Mouse (Mus musculus) liver, embryonic 16.5 days (tissue): ENCODE data around the gene Atp2b1. TPM values are rescaled to one million over a fixed set of nuclear protein-coding genes. Genes with fewer than 3 reads are reported as not detected.

Source experiments
- ATAC-seq: fragments of 200-750 bp; cut with Nextera tagmentation; 2 replicates; pipeline ENCODE4 v1.8.0; 2017; ENCODE audit warnings: low read depth, mild to moderate bottlenecking, moderate number of reproducible peaks, moderate library complexity
- H3K27ac ChIP-seq: fragments of 300-500 bp; sonication (generic); 2 replicates; pipeline ENCODE4 v1.5.1; 2014; ENCODE audit warnings: mild to moderate bottlenecking, low read length
- H3K27me3 ChIP-seq: fragments of 300-500 bp; sonication (generic); 2 replicates; pipeline ENCODE4 v1.6.1; 2014; ENCODE audit warnings: low read depth, low read length, mixed read lengths; ENCODE audit not compliant: control insufficient read depth, insufficient read depth
- H3K36me3 ChIP-seq: fragments of 300-500 bp; sonication (generic); 2 replicates; pipeline ENCODE4 v1.6.1; 2014; ENCODE audit warnings: mild to moderate bottlenecking; ENCODE audit not compliant: control insufficient read depth, insufficient read depth
- H3K4me1 ChIP-seq: fragments of 300-500 bp; sonication (generic); 2 replicates; pipeline ENCODE4 v1.6.1; 2014; ENCODE audit warnings: low read depth, low read length, mixed read lengths; ENCODE audit not compliant: control insufficient read depth
- H3K4me2 ChIP-seq: fragments of 300-500 bp; sonication (generic); 2 replicates; pipeline ENCODE4 v1.6.1; 2014; ENCODE audit warnings: low read depth, low read length, mixed read lengths
- H3K4me3 ChIP-seq: fragments of 300-500 bp; sonication (generic); 2 replicates; pipeline ENCODE4 v1.5.1; 2014; ENCODE audit warnings: low read depth, mild to moderate bottlenecking, low read length
- H3K9ac ChIP-seq: fragments of 300-500 bp; sonication (generic); 2 replicates; pipeline ENCODE4 v1.6.1; 2014; ENCODE audit warnings: low read depth, low read length
- H3K9me3 ChIP-seq: fragments of 300-500 bp; sonication (generic); replicated peaks from 2 replicates; pipeline ENCODE4 v1.6.1; 2016; ENCODE audit warnings: low read length; ENCODE audit not compliant: control insufficient read depth
- WGBS: fragments of 180-500 bp; shearing (Covaris S2); extraction: QIAGEN DNeasy Blood & Tissue Kit; methylation state at CpG from one replicate; pipeline ENCODE4 v1.1.7; 2014; ENCODE audit not compliant: insufficient replicate concordance; 5-methylcytosine and 5-hydroxymethylcytosine counted together
- polyA plus RNA-seq: library from polyadenylated mRNA; unstranded; fragments of >200 nt; fragmentation: Nextera tagmentation; extraction: Ambion mirVana; gene quantifications from 2 replicates; pipeline ENCODE4 v1.2.1, GENCODE M21; 2015

Atp2b1 gene
- polyA plus RNA-seq, 1 experiment from 2014 or later, result 29.0 TPM

DNA sequence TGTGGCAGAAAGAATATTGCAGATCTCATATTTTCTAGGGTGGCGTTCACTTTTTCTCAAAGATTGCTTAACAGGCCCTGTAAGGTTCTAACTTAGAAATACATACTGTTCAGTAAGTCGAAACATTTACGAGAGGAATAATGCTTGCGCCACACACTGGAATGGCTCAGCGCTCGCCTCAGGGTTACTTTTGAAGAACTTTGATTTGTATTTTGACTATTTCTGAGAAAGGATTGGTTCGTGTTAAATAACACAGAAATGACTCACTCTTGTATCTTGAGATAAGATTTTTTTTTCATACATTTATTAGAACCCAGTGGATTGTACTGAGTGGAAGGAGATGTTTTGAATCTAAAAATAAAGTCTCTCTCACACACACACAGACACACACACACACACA lies 135.9 kb downstream of the Atp2b1 start:
- H3K4me3 ChIP-seq, result no peak overlapping the region
- H3K9ac ChIP-seq, result no peak overlapping the region
- no peak overlapping the region for H3K4me2 ChIP-seq
- H3K36me3 ChIP-seq, result no peaks in the 10 kb centered on the region
- H3K27me3 ChIP-seq, result no peaks in the 10 kb centered on the region
- ATAC-seq, result no peak
- no peaks in the 10 kb centered on the region for H3K4me1 ChIP-seq
- 73% methylated on average over 7 of the region's 7 CpGs for WGBS
- H3K9me3 ChIP-seq, result no peaks in the 10 kb centered on the region
- no peak overlapping the region for H3K27ac ChIP-seq

DNA sequence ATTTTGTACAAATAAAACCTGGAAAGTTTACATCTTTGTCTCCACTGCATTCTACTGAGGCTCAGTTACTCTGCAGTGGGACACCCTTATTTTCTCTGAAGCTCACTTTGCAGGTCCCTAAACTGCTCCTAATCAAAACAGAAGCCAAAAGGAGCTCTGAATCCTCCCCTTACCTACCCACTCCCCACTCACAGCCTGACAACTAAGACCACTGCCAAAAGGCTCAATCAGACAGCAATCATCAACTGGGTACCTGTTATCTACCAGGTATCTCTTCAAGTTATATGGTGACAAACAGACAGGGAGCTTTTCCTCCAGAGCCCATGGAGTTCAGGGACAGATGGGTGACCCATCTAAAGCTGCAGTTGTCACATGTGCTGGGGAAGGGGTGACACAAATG lies 138.9 kb downstream of the Atp2b1 start:
- Histone ChIP-seq H3K4me3 (no peak overlapping the region), H3K4me1 (no peaks in the 10 kb centered on the region), H3K9ac (no peak overlapping the region), H3K36me3 (no peaks in the 10 kb centered on the region), H3K4me2 (no peak overlapping the region), H3K9me3 (no peaks in the 10 kb centered on the region), H3K27ac (no peak overlapping the region), H3K27me3 (no peaks in the 10 kb centered on the region)
- no peak for ATAC-seq

DNA sequence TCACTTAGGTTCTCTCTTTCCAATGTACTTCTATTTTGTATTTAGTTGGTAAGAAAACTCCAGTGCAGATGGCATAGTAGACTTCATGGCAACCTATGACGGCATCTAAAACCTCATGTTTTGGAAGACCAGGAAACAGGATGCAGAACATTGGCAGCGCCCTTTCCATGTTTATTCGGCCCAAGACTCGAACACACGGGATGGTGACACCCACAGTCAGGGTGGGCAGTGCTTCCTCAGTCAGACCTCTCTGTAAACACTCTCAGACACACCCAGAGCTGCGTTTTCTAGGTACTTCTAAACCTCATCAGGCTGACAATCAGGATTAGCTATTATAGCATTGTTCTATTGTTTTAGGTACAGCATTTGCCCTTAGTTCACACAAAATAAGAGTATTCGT lies 146.4 kb downstream of the Atp2b1 start:
- H3K27ac ChIP-seq, result no peak overlapping the region
- H3K4me2 ChIP-seq, result no peak overlapping the region
- whole genome bisulfite sequencing, result 61% methylated on average over 7 of the region's 7 CpGs
- H3K36me3 ChIP-seq, result no peaks in the 10 kb centered on the region
- no peaks in the 10 kb centered on the region for H3K4me1 ChIP-seq
- no peak overlapping the region for H3K9ac ChIP-seq
- no peak overlapping the region for H3K4me3 ChIP-seq
- H3K27me3 ChIP-seq, result no peaks in the 10 kb centered on the region
- no peaks in the 10 kb centered on the region for H3K9me3 ChIP-seq
- no peak for ATAC-seq

- no peak overlapping the region for H3K27ac ChIP-seq
- H3K4me3 ChIP-seq, result no peak overlapping the region
- H3K4me2 ChIP-seq, result no peak overlapping the region
- no peaks in the 10 kb centered on the region for H3K9me3 ChIP-seq
- WGBS, result 65% methylated on average over 10 of the region's 10 CpGs
- H3K36me3 ChIP-seq, result no peaks in the 10 kb centered on the region
- H3K4me1 ChIP-seq, result no peaks in the 10 kb centered on the region
- no peak overlapping the region for H3K9ac ChIP-seq
- no peaks in the 10 kb centered on the region for H3K27me3 ChIP-seq
- no peak for ATAC-seq
Measured at GRCm38 (mm10) chr10:99061418-99061817, 147.2 kb downstream of the Atp2b1 start.

GRCm38 (mm10) chr10:99062546-99062945 lies 148.3 kb downstream of the Atp2b1 start:
- Histone ChIP-seq H3K4me2 (no peak overlapping the region), H3K27me3 (no peaks in the 10 kb centered on the region)

More at GRCm38 (mm10) chr10:99062546-99062945, 148.3 kb downstream of the Atp2b1 start:
- no peak overlapping the region for H3K9ac ChIP-seq
- 50% methylated on average over 5 of the region's 5 CpGs for WGBS
- H3K36me3 ChIP-seq, result no peaks in the 10 kb centered on the region
- no peak overlapping the region for H3K4me3 ChIP-seq
- no peaks in the 10 kb centered on the region for H3K4me1 ChIP-seq
- H3K27ac ChIP-seq, result no peak overlapping the region
- no peak for ATAC-seq
- no peaks in the 10 kb centered on the region for H3K9me3 ChIP-seq

Other genes starting within 250 kb of the Atp2b1 start
- gene Poc1b, start 192.6 kb downstream of the Atp2b1 start, polyA plus RNA-seq, result 4.9 and 6.8 TPM in 2 replicates
- gene Galnt4, start 193.8 kb downstream of the Atp2b1 start, polyA plus RNA-seq, result 2.8 and 3.1 TPM in 2 replicates
- not detected in 2 replicates for gene Phxr2, start 211.9 kb downstream of the Atp2b1 start, polyA plus RNA-seq